Mouse (Mus musculus): Measurements from ENCODE around the gene Metap1d. TPM values are rescaled to one million over a fixed set of nuclear protein-coding genes. Genes with fewer than 3 reads are reported as not detected.

Metap1d gene
- polyA plus RNA-seq, 1 experiment from 2014 or later = 34.8 TPM

GRCm38 (mm10) chr2:71445536-71446196 lies 7.4 kb upstream of the Metap1d start:
- WGBS (ENCODE audit: insufficient replicate concordance) = 60% methylated on average over 17 of the region's 17 CpGs
- H3K36me3 ChIP-seq (ENCODE audit: control insufficient read depth, insufficient read depth, low read length) = 0 out of 2 replicates have a peak, but pooled peaks cover 2% of the 10 kb centered on the region
- no peak overlapping the region for H3K27ac ChIP-seq (ENCODE audit: low read depth, low read length)
- H3K9me3 ChIP-seq (replicated peaks; ENCODE audit: control insufficient read depth, low read length) = no peaks in the 10 kb centered on the region
- no peaks in the 10 kb centered on the region for H3K4me1 ChIP-seq (ENCODE audit: control insufficient read depth, insufficient read depth, low read length)
- no peak overlapping the region for H3K4me2 ChIP-seq
- peaks cover 4% of the 10 kb centered on the region; the same call in 1 of the 2 replicates for H3K27me3 ChIP-seq (ENCODE audit: control insufficient read depth, insufficient read depth, low read length)
- peak overlapping the region; percentile 4; the same call in 1 of the 2 replicates for H3K9ac ChIP-seq (ENCODE audit: low read depth, low read length)
- no peak overlapping the region for H3K4me3 ChIP-seq (ENCODE audit: low read depth, low read length)
- no peak for ATAC-seq (replicated peaks; ENCODE audit: insufficient number of reproducible peaks, low FRiP score, low TSS enrichment)

DNA sequence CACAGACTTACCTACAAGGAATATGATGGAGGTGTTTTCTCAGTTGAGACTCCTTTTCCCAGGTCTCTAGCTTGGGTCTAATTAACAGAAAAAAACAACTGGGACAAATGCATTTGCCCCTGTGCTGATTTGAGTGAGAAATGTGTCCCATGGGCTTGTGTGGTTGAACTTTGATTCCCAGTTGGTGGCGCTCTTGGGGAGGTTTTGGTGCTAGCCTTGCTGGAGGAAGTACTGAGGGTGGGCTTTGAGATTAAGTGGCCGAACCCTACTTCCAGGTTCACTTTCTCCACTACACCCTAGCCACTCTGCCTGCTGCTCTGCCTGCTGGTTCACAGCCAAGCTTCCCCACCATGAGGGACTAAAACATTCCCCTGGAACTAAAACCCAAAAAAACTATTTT lies 3.5 kb upstream of the Metap1d start:
- no peak overlapping the region for H3K9ac ChIP-seq (ENCODE audit: low read depth, low read length)
- peaks cover 5% of the 10 kb centered on the region; the same call in 1 of the 2 replicates for H3K4me1 ChIP-seq (ENCODE audit: control insufficient read depth, insufficient read depth, low read length)
- WGBS (ENCODE audit: insufficient replicate concordance) = 8% methylated on average over 2 of the region's 2 CpGs
- H3K36me3 ChIP-seq (ENCODE audit: control insufficient read depth, insufficient read depth, low read length) = no peaks in the 10 kb centered on the region
- H3K27ac ChIP-seq (ENCODE audit: low read depth, low read length) = no peak overlapping the region
- H3K27me3 ChIP-seq (ENCODE audit: control insufficient read depth, insufficient read depth, low read length) = peaks cover 9% of the 10 kb centered on the region; the same call in 1 of the 2 replicates
- ATAC-seq (replicated peaks; ENCODE audit: insufficient number of reproducible peaks, low FRiP score, low TSS enrichment) = no peak
- H3K9me3 ChIP-seq (replicated peaks; ENCODE audit: control insufficient read depth, low read length) = no peaks in the 10 kb centered on the region
- H3K4me3 ChIP-seq (ENCODE audit: low read depth, low read length) = no peak overlapping the region
- no peak overlapping the region for H3K4me2 ChIP-seq

- Histone ChIP-seq H3K27me3 (ENCODE audit: control insufficient read depth, insufficient read depth, low read length) (peaks cover 9% of the 10 kb centered on the region; the same call in 1 of the 2 replicates), H3K36me3 (ENCODE audit: control insufficient read depth, insufficient read depth, low read length) (no peaks in the 10 kb centered on the region), H3K9ac (ENCODE audit: low read depth, low read length) (no peak overlapping the region), H3K9me3 (replicated peaks; ENCODE audit: control insufficient read depth, low read length) (no peaks in the 10 kb centered on the region), H3K4me1 (ENCODE audit: control insufficient read depth, insufficient read depth, low read length) (peaks cover 5% of the 10 kb centered on the region; the same call in 1 of the 2 replicates), H3K4me2 (no peak overlapping the region), H3K27ac (ENCODE audit: low read depth, low read length) (no peak overlapping the region), H3K4me3 (ENCODE audit: low read depth, low read length) (no peak overlapping the region)
- ATAC-seq (replicated peaks; ENCODE audit: insufficient number of reproducible peaks, low FRiP score, low TSS enrichment) = no peak
- 54% methylated on average over 5 of the region's 5 CpGs for WGBS (ENCODE audit: insufficient replicate concordance)
Measured at GRCm38 (mm10) chr2:71451761-71452160, 1.3 kb upstream of the Metap1d start.

GRCm38 (mm10) chr2:71453917-71454260 lies 813 bp downstream of the Metap1d start:
- Histone ChIP-seq H3K27me3 (ENCODE audit: control insufficient read depth, insufficient read depth, low read length) (peaks cover 5% of the 10 kb centered on the region; the same call in 1 of the 2 replicates), H3K27ac (ENCODE audit: low read depth, low read length) (no peak overlapping the region), H3K36me3 (ENCODE audit: control insufficient read depth, insufficient read depth, low read length) (no peaks in the 10 kb centered on the region), H3K9me3 (replicated peaks; ENCODE audit: control insufficient read depth, low read length) (no peaks in the 10 kb centered on the region), H3K9ac (ENCODE audit: low read depth, low read length) (peak overlapping the region; percentile 70), H3K4me2 (peak overlapping the region; percentile 76), H3K4me1 (ENCODE audit: control insufficient read depth, insufficient read depth, low read length) (peaks cover 5% of the 10 kb centered on the region; the same call in 1 of the 2 replicates), H3K4me3 (ENCODE audit: low read depth, low read length) (peak overlapping the region; percentile 57)
- 41% methylated on average over 4 of the region's 4 CpGs for WGBS (ENCODE audit: insufficient replicate concordance)
- ATAC-seq (replicated peaks; ENCODE audit: insufficient number of reproducible peaks, low FRiP score, low TSS enrichment) = no peak

GRCm38 (mm10) chr2:71458624-71459023 lies 5.5 kb downstream of the Metap1d start:
- no peaks in the 10 kb centered on the region for H3K4me1 ChIP-seq (ENCODE audit: control insufficient read depth, insufficient read depth, low read length)
- WGBS (ENCODE audit: insufficient replicate concordance) = 59% methylated on average over 13 of the region's 13 CpGs
- no peaks in the 10 kb centered on the region for H3K9me3 ChIP-seq (replicated peaks; ENCODE audit: control insufficient read depth, low read length)
- no peak overlapping the region for H3K4me3 ChIP-seq (ENCODE audit: low read depth, low read length)
- H3K36me3 ChIP-seq (ENCODE audit: control insufficient read depth, insufficient read depth, low read length) = no peaks in the 10 kb centered on the region
- no peak overlapping the region for H3K27ac ChIP-seq (ENCODE audit: low read depth, low read length)
- no peak overlapping the region for H3K9ac ChIP-seq (ENCODE audit: low read depth, low read length)
- H3K27me3 ChIP-seq (ENCODE audit: control insufficient read depth, insufficient read depth, low read length) = no peaks in the 10 kb centered on the region
- ATAC-seq (replicated peaks; ENCODE audit: insufficient number of reproducible peaks, low FRiP score, low TSS enrichment) = no peak
- no peak overlapping the region for H3K4me2 ChIP-seq

DNA sequence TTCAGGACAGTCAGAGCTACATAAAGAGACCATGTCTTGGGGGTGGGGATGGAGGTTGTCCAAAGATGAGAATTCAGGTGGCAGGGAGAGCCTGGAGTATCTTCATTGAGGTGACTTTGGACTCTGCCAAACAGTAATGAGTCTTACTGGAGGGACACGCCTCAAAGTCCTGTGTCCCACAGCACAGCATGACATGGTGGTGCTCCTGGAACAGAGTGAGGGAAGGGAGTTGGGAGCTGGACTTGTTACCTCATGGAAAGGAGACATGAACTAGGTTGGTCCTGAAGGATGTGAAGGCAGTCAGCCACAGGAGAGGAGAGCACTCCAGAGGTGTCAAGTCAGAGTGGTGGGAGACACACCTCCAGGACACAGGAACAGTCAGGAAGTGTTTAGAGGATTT lies 6.6 kb downstream of the Metap1d start:
- Histone ChIP-seq H3K9me3 (replicated peaks; ENCODE audit: control insufficient read depth, low read length) (no peaks in the 10 kb centered on the region), H3K36me3 (ENCODE audit: control insufficient read depth, insufficient read depth, low read length) (no peaks in the 10 kb centered on the region), H3K27ac (ENCODE audit: low read depth, low read length) (no peak overlapping the region), H3K4me1 (ENCODE audit: control insufficient read depth, insufficient read depth, low read length) (no peaks in the 10 kb centered on the region), H3K4me3 (ENCODE audit: low read depth, low read length) (no peak overlapping the region), H3K27me3 (ENCODE audit: control insufficient read depth, insufficient read depth, low read length) (no peaks in the 10 kb centered on the region), H3K9ac (ENCODE audit: low read depth, low read length) (no peak overlapping the region), H3K4me2 (no peak overlapping the region)
- 75% methylated on average over 1 of the region's 1 CpGs for WGBS (ENCODE audit: insufficient replicate concordance)
- no peak for ATAC-seq (replicated peaks; ENCODE audit: insufficient number of reproducible peaks, low FRiP score, low TSS enrichment)

DNA sequence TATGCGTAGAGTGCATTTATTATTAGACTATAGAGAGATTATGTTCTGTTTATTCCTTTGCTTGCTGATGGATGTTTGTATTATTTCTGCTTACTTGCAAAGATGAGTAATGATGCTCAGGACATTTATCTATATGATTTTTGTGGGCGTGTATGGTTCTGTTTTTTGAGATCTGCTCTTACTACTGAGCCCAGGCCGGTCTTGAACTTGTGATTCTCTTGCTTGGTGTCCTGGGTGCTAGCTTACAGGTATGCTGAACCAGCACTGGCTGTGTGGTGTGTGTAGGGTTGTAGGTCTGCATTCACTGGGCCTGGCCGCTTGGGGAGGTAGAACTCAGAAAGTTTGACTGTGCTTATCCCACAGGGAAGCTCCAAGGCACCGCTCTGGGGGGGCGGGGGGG lies 8.1 kb downstream of the Metap1d start:
- peak overlapping the region; percentile 58; the same call in 1 of the 2 replicates for H3K27ac ChIP-seq (ENCODE audit: low read depth, low read length)
- H3K9ac ChIP-seq (ENCODE audit: low read depth, low read length) = no peak overlapping the region
- no peaks in the 10 kb centered on the region for H3K9me3 ChIP-seq (replicated peaks; ENCODE audit: control insufficient read depth, low read length)
- H3K4me3 ChIP-seq (ENCODE audit: low read depth, low read length) = no peak overlapping the region
- 56% methylated on average over 6 of the region's 6 CpGs for WGBS (ENCODE audit: insufficient replicate concordance)
- no peak for ATAC-seq (replicated peaks; ENCODE audit: insufficient number of reproducible peaks, low FRiP score, low TSS enrichment)
- H3K27me3 ChIP-seq (ENCODE audit: control insufficient read depth, insufficient read depth, low read length) = no peaks in the 10 kb centered on the region
- peak overlapping the region; percentile 14; the same call in 1 of the 2 replicates for H3K4me2 ChIP-seq
- no peaks in the 10 kb centered on the region for H3K36me3 ChIP-seq (ENCODE audit: control insufficient read depth, insufficient read depth, low read length)
- peaks cover 3% of the 10 kb centered on the region; the same call in 1 of the 2 replicates for H3K4me1 ChIP-seq (ENCODE audit: control insufficient read depth, insufficient read depth, low read length)

DNA sequence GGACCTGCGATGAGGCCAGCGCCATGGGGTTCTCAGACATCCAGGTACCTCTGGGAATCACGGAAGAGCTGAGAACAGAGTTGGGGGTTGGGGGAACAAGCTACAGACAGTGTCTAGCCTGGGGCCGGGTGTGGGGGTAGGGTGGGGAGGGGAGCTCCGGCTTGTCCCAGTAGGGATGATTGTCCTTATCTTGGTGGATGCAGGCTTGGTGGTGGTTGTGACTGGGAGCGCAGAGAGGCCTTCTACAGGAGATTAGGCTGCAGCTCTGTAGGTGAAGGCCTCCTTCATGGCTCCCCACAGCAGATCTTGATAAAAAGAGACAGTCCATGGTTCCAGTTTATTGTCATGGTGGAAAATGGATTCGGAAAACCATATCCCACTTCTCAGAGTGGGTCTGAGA lies 8.5 kb downstream of the Metap1d start:
- H3K27ac ChIP-seq (ENCODE audit: low read depth, low read length) = peak overlapping the region; percentile 68
- H3K9ac ChIP-seq (ENCODE audit: low read depth, low read length) = no peak overlapping the region
- H3K27me3 ChIP-seq (ENCODE audit: control insufficient read depth, insufficient read depth, low read length) = no peaks in the 10 kb centered on the region
- ATAC-seq (replicated peaks; ENCODE audit: insufficient number of reproducible peaks, low FRiP score, low TSS enrichment) = peak; percentile 88
- H3K4me2 ChIP-seq = peak overlapping the region; percentile 27; the same call in 1 of the 2 replicates
- no peaks in the 10 kb centered on the region for H3K36me3 ChIP-seq (ENCODE audit: control insufficient read depth, insufficient read depth, low read length)
- WGBS (ENCODE audit: insufficient replicate concordance) = 29% methylated on average over 7 of the region's 7 CpGs
- H3K4me3 ChIP-seq (ENCODE audit: low read depth, low read length) = no peak overlapping the region
- peaks cover 3% of the 10 kb centered on the region; the same call in 1 of the 2 replicates for H3K4me1 ChIP-seq (ENCODE audit: control insufficient read depth, insufficient read depth, low read length)
- no peaks in the 10 kb centered on the region for H3K9me3 ChIP-seq (replicated peaks; ENCODE audit: control insufficient read depth, low read length)

GRCm38 (mm10) chr2:71462066-71462465 lies 9.0 kb downstream of the Metap1d start:
- H3K27me3 ChIP-seq (ENCODE audit: control insufficient read depth, insufficient read depth, low read length) = no peaks in the 10 kb centered on the region

More at GRCm38 (mm10) chr2:71462066-71462465, 9.0 kb downstream of the Metap1d start:
- ATAC-seq (replicated peaks; ENCODE audit: insufficient number of reproducible peaks, low FRiP score, low TSS enrichment) = no peak
- Histone ChIP-seq H3K9ac (ENCODE audit: low read depth, low read length) (peak overlapping the region; percentile 49; the same call in 1 of the 2 replicates), H3K4me2 (peak overlapping the region; percentile 27; the same call in 1 of the 2 replicates), H3K27ac (ENCODE audit: low read depth, low read length) (peak overlapping the region; percentile 68), H3K9me3 (replicated peaks; ENCODE audit: control insufficient read depth, low read length) (no peaks in the 10 kb centered on the region), H3K36me3 (ENCODE audit: control insufficient read depth, insufficient read depth, low read length) (no peaks in the 10 kb centered on the region), H3K4me3 (ENCODE audit: low read depth, low read length) (no peak overlapping the region), H3K4me1 (ENCODE audit: control insufficient read depth, insufficient read depth, low read length) (peaks cover 3% of the 10 kb centered on the region; the same call in 1 of the 2 replicates)
- WGBS (ENCODE audit: insufficient replicate concordance) = 69% methylated on average over 4 of the region's 4 CpGs

Data from heart, embryonic 11.5 days (tissue).